Mouse (Mus musculus) thymus, postnatal 10 days (tissue): ENCODE measurements around the gene Mmachc.
A peak's percentile ranks its signal among the peaks of the same experiment; 100 is the strongest.

Source experiments
- DNase-seq, 2 experiments: peaks; one replicate each; pipeline ENCODE4 v3.0.0; 2021; ENCODE audit warnings: low spot score in 2 of 2

The Mmachc gene

DNA sequence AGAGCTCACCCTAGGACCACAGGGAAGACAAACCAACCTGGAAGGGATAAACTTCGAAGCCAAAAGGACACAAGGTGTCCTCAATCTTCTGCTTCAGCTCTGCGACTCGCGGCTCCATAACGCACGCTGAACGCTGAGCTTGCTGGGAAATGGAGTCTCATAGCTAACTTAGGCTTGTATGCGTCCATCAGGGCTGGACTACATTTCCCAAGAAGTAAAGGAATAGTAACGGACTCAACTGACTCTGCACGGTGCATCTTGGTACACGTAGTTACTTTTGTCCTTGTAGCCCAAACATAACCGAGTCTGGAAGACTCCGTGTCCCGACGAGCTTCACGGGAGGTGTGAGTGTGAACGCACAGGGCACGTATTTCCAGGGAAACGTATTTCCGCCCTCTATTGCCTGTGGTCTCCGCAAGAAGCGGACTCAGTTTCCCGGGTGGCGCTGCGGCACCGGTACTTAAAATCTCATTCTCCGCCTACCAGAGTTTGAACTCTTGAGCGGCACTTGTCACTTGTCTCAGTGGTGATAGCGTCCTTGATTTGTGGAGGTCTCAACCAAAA is at the start of gene Mmachc, which contains the start of gene Ccdc163:
TSS of gene Mmachc (minus strand) at position 206 of the 564 bp plus-strand sequence.
TSS of gene Ccdc163 (plus strand) at position 309 of the 564 bp plus-strand sequence.
- DNase-seq, result peak; percentile 85 to 89

GRCm38 (mm10) chr4:116749750-116750149 is 41.5 kb upstream of the Mmachc start:
- DNase-seq, result no peak

DNA sequence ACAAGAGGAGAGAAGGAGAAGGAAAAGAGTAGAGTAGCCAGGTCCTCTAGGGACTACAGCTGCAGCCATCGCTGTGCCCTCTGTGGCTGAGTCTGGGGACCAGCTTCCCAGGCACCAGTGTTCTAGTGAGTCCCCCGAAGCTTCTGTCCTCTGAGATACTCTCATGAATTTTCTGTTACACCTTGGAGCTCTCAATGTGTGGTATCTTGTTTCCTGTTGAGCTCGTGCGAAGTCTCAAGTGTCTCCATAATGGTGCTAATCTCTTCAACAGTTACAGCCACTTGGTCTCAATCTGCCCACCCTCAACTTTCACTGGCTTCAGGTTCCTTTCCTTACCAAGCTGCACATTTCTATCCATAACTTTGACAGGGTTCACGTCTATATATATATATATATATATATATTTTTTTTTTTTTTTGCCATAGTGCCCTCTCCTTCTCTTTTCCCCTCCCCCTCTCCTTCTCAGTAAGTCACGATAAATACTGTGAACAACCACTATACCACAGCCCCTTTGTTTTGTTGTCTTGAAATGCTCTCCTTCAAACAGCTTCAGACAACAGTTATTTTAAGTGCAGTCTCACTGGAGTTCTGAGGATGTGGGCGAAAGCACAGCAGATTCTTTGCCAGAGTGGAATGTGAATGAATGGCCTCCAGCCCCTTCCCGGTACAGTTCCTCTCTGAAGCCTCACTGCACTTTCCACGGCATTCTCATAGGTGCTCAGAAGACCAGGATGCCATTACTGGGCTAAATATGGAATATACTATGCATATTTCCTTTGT is 31.0 kb upstream of the Mmachc start:
- DNase-seq, result no peak

- no peak for DNase-seq
Measured at GRCm38 (mm10) chr4:116734996-116735395, 26.8 kb upstream of the Mmachc start.

- DNase-seq, result no peak
Measured at GRCm38 (mm10) chr4:116732355-116732754, 24.1 kb upstream of the Mmachc start.

DNA sequence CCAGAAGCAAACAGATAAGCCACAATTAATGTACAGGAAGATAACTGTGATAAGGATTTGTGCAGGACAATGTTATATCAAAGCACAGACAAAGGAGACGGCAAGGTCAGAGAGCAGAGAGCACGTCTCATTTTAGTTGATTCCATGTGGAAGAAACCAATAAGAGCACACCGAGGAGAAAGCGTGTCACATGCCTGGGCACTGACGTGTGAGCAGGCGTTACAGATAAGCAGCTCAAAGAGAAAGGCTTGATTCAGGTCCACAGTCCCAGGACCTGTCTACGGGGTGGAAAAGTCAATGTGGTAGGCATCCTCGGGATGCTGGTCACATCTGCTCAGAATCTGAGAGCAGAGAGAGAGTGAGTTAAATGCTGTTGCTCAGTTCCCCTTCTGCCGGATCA is 22.9 kb upstream of the Mmachc start:
- no peak for DNase-seq

DNA sequence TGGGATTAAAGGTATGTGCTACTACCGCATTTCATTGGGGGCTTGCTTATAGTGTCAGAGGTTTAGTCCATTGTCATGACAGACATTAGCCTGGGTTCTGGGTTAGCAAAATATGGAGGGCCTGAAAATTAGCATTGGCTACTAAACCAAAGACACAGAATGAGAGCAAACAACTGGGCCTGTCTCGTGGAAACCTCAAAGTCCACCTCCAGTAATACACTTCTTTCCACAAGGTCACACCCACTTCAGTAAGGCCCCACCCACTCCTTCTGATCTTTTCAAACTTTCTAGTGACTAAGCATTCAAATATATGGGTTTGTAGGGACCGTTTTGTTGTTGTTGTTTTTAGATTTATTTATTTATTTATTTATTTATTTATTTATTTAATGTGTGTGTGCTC is 21.3 kb upstream of the Mmachc start:
- no peak for DNase-seq

GRCm38 (mm10) chr4:116727401-116727800 is 19.2 kb upstream of the Mmachc start:
- DNase-seq, result no peak

GRCm38 (mm10) chr4:116725444-116725843 is 17.2 kb upstream of the Mmachc start:
- no peak for DNase-seq

DNA sequence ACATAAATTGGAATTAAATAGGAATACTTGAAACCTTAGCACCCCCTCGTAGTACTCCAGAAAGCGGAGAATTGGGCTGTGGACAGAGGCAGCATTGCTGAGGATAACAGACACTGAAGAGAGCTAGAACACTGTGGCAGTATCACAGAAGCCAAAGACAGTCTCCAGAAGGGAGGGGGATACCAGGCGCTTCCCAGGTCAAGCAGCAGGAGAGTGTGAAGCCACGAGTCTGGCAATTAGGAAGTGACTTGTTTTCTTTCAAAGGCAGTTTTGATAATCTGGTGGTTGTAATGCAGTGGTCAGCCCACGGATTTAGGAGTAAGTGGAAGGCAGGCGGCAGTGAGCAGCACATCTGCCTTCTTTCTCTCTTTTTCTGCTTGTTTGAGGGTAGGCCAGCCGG is 14.0 kb upstream of the Mmachc start:
- no peak for DNase-seq

DNA sequence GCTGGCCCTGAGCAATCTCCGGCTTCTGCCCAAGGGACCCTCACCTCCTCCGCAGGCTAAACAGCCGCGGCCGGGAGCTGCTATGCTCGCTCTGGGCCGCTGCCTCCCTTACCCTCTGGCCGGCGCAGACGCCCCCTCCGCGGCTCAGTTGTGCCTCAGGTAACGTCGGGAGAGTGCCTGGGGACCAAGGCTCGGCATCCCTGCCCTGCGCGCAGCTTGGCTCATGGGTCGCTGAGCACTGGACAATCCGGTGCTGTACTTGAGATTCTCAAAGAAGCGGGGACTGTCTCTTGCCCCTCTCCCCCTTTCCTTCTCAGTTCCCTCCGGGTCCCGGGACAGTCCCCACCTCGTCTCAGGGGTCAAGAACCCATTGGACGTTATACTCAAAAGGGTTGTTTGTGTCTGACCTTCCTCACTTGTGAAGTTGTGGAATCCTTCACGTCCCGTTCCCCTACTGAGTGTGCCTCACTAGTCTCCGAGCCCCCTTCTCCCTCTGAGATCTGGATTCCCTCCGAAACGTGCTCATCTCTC is 13.0 kb upstream of the Mmachc start:
- no peak for DNase-seq

- DNase-seq, result peak; percentile 86 to 93
Measured at GRCm38 (mm10) chr4:116720343-116721097, 12.3 kb upstream of the Mmachc start, which contains the start of gene Tesk2. Gene Tesk2, plus strand, starts transcription at chr4:116720948.

DNA sequence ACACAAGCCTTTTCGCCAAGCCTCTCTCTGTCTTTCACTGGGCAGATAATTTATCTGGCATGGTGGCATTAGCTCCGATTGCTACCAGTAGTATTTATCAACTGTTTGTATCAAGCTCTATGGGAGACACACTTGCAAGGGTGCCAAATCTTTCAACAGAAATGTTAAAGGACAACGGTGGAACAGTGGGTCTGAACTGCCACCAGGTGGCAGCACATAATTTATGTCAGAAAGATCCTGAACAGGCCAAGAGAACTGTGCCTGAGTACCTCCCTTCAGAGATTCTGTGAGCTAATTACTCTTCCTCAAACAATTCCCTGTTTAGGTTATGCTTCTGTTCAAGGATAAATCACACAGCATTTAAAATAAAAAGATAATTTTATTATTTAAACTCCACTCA is 11.2 kb upstream of the Mmachc start:
- DNase-seq, result peak; percentile 48 to 67

DNA sequence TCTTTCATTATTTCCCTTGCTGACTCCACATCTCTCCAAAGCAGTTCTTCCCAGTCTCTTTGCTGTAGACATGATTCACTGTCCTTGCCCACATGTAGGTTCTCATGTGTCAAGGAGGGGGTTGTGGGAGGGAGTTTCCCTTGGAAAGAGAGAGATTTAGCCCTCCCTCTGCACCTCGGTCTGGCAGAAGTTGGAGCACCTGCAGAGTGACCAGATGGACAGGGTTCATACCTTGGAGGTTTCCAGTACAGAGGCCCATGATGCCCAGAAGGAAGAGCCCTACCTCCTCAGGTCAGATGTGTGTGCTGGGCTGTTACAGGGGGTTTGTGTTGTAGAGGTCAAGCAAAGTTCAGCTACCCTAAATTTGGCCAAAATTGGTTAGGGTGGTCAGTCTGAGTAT is 4.3 kb upstream of the Mmachc start:
- DNase-seq, result no peak

DNA sequence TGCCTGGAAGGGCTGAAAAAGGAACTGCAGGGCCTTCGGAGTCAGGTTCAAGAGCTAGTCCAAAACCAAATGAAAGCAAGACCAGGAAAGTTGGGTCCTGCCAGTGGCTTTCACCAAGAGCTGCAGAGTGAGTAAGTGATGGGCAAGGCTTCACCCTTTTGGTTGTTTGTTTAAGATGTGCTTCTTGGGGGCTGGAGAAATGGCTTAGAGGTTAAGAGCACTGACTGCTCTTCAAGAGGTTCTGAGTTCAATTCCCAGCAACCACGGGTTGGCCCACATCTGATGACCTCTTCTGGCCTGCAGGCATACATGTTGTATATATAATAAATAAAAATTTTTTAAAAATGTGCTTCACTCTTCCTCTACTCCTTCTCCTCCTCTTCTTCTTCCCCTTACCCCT is 1.9 kb upstream of the Mmachc start:
- DNase-seq, result no peak

DNA sequence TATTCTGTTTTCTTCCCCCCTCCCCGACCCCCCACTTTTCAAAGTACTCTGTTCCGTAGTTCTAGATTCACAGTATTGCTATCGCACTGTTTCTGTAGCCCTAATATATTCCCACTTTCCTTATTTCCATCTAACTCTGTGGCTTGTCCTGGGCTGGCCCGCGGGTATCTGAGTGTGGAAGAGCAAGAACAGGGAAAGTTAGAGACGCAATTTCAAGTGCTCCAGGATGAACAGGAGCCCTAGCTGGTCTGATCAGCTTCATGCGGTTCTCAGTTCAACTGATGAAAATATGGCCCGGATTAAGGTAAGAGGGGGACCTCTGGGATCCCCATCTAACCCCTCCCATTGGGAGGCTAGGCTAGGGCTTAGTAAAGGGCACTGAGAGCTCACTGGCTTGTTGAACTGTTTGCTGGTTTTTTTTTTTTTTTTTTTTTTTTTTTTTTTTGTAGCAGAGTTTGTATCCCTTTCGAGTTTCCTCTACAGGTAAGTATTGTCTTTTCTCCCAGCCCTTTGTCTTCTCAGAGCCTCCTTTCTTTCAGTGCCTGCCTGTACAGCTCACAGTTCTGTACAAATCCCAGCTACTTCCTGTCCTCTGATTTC is 685 bp upstream of the Mmachc start:
- DNase-seq, result peak in 1 of 2 experiments; percentile 12

GRCm38 (mm10) chr4:116707666-116708065 is 540 bp downstream of the Mmachc start:
- peak in 1 of 2 experiments; percentile 4 for DNase-seq

DNA sequence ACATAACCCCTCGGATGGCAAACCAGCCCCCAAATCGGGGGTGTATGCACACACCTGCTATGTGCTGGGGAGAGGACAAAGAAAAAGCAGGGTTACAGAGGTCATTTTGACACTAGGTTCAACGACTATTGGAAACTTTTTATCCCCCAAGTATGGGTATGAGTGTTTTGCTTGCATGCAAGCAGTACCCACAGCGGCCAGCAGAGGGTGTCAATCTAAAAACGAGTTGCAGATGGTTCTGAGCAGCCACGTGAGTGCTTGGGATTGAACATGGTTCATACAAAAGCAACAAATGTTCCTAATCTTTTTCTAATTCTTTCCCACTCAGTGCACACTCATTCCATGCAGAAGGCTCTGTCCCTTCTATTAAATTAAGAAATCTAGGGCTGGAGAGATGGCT is 4.4 kb downstream of the Mmachc start:
- DNase-seq, result peak; percentile 57 to 83

- no peak for DNase-seq
Measured at GRCm38 (mm10) chr4:116700964-116701363, 7.2 kb downstream of the Mmachc start.

DNA sequence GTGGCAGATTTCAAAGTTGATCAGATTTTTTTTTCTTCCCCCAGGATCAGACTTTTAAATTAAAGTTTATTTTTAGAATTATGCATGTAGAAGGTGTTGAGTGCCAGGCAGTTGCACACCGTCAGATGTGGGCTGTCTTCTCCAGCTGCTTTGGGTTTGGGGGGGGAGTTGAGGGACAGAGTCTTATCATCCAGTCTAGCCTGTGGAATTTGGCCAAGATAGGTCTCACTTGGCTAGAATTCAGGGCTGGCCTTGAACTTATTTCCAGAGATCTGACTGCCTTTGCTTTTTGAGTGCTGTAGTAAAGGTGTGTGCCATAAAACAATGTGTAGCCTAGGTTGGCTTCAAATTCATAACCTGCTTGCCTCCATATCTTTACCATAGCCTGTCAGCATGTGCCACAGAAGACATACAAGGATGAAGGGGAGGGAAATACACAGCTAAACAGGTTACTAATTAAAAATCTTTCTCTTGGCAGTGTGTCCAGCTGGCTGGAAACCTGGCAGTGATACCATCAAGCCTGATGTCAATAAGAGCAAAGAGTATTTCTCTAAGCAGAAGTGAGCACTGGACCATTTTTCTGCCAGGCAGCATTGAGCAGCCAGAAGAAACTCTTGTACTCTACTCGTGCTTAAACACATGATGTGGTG is 9.4 kb downstream of the Mmachc start:
- no peak for DNase-seq

GRCm38 (mm10) chr4:116693785-116694184 is 14.4 kb downstream of the Mmachc start:
- DNase-seq, result no peak
